Mouse (Mus musculus) right cerebral cortex, adult 2 months (tissue): ENCODE results near the gene Atp6v0a1.

Experiments
- DNase-seq, 2 experiments: peaks; one replicate each; pipeline ENCODE4 v3.0.0; 2021 to 2022; ENCODE audit warnings: low spot score in 2 of 2

Atp6v0a1 gene

DNA sequence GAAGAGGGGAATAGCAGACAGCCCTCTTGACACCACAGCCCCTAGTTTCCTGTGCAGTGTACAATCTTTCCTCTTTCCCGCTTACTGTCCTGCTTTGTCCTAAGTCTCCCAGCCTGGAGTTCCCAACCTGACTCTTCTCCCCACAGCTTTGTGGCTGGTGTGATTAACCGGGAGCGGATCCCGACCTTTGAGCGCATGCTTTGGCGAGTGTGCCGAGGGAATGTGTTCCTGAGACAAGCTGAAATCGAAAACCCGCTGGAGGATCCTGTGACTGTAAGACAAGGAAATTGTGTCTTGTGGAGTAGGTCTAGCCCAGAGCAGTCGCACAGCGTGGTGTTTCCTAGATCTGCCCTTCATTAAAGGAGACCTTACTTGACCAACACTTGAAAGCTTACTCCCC is 17.9 kb downstream of the Atp6v0a1 start:
- no peak for DNase-seq

DNA sequence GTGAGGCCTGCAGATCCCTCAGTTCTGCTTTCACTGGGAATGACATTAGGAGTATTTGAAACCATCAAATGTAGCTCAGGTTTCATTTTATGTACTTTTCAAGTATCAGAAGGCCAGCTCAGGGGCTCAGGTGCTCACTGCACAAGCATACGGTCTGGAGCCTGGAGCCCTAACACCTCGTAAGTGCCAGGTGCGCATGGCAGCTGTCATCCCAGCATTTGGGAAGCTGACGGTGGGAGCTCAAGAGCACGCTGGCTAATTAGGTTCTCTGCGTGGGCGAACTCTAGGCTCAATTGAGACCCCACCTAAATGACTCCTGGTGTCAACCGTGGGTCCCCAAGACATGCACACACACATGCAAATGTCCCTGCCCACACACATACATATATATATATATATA is 20.1 kb downstream of the Atp6v0a1 start:
- no peak for DNase-seq

GRCm38 (mm10) chr11:101030136-101030807 is 21.0 kb downstream of the Atp6v0a1 start:
- DNase-seq: no peak

DNA sequence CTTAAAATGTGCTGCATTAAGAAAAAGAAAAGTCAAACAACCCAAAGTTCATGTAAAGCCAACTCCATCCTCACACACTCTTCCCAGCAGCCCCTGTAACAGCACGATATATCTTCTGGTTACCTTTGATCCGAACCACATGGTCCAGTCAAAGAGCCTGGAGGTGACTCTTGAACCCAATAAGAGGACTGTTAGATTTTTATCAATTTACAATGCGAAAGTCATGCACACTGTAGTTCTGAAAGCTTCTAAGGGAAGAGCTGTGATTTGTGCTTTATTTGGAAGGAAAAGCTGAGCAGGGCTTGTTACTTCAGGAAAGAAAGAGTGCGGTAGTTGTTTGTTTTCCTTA is 21.5 kb downstream of the Atp6v0a1 start:
- no peak for DNase-seq

DNA sequence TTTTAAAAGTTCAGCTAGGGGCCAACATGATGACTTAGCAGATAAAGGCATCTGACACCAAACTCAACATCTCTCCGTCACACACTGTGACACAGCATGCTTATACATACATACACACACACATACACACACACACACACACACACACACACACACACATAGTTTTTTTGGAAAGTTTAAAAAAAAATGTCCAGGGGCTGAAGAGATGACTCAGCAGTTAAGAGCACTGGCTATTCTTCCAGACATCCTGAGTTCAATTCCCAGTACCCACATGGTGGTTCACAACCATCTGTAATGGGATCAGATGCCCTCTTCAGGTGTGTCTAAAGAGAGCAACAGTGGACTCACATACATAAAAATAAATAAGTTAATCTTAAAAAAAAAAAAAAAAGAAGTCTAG is 22.2 kb downstream of the Atp6v0a1 start:
- DNase-seq: no peak

DNA sequence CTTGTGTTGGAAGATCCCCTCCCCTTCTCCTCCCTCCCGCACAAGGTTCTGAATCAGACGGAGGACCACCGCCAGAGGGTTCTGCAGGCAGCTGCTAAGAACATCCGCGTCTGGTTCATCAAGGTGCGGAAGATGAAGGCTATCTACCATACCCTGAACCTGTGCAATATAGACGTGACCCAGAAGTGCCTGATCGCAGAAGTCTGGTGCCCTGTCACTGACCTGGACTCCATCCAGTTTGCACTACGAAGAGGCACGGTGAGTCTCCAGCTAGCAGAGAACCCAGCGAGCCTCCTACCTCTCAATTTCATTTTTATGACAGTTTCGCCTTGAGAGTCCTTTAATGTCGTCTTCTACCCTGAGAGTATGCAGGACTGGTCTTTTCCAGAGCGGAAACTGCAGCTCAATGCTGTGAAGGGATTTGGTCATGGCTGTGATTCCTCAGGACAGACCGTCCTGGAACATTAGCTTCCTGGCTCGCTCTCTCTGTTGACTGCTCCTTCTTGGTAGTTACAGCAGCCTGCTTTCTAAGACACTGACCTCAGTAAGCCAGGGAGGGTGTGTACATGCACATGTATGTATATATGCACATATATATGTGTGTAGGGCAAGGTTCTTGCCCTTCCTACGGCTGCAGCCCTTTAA is 24.7 kb downstream of the Atp6v0a1 start:
- no peak for DNase-seq

DNA sequence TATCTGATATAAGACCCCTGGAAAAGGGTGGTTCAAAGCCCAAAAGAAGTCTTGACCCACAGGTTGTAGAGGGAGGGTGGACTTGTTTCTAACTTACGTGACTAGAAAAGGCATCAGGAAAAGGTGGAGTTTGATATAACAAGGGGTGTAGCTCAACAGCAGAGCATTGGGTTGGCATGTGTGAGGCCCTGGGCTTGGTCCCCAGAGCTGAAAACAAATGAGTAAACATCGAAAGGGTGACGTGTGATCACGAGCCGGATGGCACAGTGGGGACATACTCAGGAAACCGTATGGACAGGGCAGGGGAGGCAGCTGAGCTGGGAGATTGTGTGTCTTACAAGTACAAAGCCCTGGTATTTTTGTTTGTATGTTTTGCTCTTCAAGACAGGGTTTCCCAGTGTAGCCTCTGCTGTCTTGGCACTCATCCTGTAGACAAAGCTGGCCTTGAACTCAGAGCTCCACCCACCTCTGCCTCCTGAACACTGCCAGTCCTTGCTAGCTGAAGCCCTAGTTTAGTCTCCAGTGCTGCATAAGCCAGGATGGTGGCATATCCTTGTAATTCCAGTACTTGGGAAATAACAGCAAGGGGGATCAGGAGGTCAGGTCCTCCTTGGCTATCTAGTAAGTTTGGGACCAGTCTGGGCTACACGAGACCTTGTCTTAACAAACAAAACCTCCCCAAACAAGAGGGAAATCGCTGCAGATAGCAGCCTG is 25.5 kb downstream of the Atp6v0a1 start:
- no peak for DNase-seq

GRCm38 (mm10) chr11:101035328-101035695 is 26.1 kb downstream of the Atp6v0a1 start:
- DNase-seq: no peak

DNA sequence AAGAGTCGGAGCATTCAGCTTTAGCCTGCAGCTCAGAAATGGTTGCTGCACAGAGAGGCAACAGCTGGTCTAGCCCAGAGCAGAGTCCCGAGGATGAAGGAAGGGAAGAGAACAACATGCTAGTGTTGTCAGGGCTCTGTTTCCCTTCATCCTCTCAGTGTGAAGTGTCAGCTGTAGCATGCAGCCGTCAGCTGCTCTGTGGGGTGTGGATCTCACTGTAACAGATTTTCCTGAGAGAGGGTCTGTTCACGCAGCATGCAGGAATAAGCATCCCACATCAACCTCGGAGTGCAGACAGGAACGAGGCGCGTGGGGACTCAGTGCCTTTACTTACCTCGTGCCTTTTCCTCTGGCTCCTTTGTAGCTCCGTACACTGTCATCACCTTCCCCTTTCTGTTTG is 28.5 kb downstream of the Atp6v0a1 start:
- no peak for DNase-seq

DNA sequence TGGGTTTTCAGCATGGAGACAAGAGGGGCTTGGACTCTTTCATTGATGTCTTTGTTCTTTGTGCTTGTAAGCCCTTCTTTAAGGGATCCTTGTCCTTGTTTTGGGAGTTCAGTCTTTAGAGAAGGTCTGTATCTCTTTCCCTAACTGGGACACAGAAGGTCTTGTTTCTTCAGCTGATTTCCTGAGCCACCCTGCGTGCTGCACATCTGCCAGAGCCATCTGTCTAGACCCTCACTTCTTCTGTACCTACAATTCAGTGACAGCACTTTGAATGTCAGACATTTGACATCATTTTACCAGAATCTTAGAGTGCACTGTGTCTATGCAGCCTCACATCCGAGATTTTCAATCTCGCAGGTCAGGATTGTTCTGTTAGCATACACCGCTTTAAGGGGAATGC is 36.6 kb downstream of the Atp6v0a1 start:
- no peak for DNase-seq

- no peak for DNase-seq
Observed at GRCm38 (mm10) chr11:101046440-101046839, 37.2 kb downstream of the Atp6v0a1 start.

GRCm38 (mm10) chr11:101047502-101047901 is 38.2 kb downstream of the Atp6v0a1 start:
- DNase-seq: no peak

- DNase-seq: no peak
Observed at GRCm38 (mm10) chr11:101050359-101050758, 41.1 kb downstream of the Atp6v0a1 start.

- DNase-seq: no peak
Observed at GRCm38 (mm10) chr11:101051051-101051493, 41.8 kb downstream of the Atp6v0a1 start.

DNA sequence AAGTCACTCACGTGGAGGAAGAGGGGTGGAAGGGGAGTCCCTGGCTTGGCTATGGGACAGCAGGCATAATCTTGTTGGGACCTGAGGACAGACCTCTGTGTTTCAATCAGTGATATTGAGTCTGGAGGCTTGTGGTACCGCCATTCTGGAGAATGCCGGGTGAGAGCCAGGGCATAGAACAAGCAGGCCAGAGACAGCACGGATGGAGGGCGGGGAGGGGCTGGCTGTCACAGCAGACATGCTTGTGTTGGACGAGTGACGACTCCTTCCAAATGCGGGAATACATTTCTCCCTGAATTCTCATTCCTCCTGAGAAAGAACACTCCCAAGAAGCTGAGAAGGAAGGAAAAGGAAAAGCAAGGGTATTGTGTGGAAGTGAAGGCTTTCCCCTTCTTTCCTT is 42.4 kb downstream of the Atp6v0a1 start:
- no peak for DNase-seq

- no peak for DNase-seq
Observed at GRCm38 (mm10) chr11:101052751-101053473, 43.7 kb downstream of the Atp6v0a1 start.

- DNase-seq: no peak
Observed at GRCm38 (mm10) chr11:101053974-101054373, 44.7 kb downstream of the Atp6v0a1 start.

- no peak for DNase-seq
Observed at GRCm38 (mm10) chr11:101055418-101055817, 46.2 kb downstream of the Atp6v0a1 start.

DNA sequence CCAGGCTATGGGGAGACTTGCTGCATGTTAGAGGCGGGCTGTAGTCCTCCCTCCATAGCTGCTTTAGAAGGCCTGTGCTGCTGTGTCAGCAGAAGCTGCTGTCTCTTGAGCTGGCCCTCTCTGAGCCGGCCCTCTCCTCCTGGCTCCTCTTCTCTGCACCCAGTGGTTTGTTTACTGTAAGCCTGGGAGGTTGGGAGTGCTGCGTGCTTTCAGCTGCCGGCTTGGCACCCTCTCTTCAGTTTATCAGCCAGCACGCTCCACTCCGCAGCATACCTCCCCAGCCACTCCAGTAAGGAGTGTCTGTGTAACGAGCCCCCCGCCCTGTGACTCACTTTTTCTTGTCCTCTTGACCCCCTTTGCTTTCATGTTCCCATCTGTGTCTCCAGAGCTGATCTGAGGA is 47.6 kb downstream of the Atp6v0a1 start:
- no peak for DNase-seq

- DNase-seq: peak; percentile 83 to 88
Observed at GRCm38 (mm10) chr11:101057860-101058259, 48.6 kb downstream of the Atp6v0a1 start.

DNA sequence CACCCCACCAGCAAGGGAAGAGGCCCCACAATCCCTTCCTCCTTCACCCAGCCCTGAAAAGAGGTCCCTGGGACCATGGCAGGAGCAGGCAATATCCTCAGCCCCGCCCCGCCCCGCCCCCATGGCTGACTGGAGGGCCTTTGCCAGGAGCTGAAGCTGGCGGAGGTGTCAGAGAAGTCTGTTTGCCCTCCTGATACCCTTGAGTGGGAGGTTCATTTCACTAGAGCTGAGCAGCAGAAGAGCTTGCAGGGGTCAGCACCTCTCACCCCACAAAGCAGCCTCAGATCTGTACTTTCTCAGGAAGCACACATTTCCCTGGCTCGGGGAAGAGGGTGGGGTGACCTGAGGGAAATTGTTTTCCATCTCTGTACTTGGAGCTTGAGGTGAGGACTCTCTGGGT is 49.5 kb downstream of the Atp6v0a1 start:
- no peak for DNase-seq

- no peak for DNase-seq
Observed at GRCm38 (mm10) chr11:101059473-101059872, 50.2 kb downstream of the Atp6v0a1 start.
